Mouse (Mus musculus): ENCODE measurements at regions not wholly inside any gene's neighbourhood (a gene's known extent, or its start where the extent isn't known, plus 50 kb on each side); places are given as distances from the start of the nearest gene placed in this dataset.

- no peaks in the 10 kb centered on the region for H3K4me1 ChIP-seq (replicated peaks; ENCODE audit: control insufficient read depth, insufficient read depth, low read length)
- H3K27me3 ChIP-seq (replicated peaks; ENCODE audit: control insufficient read depth, insufficient read depth, low read length) = no peaks in the 10 kb centered on the region
- no peak for ATAC-seq
- H3K4me3 ChIP-seq (ENCODE audit: low read depth, low read length) = no peak overlapping the region
- no peaks in the 10 kb centered on the region for H3K36me3 ChIP-seq (ENCODE audit: control insufficient read depth, insufficient read depth)
- H3K4me2 ChIP-seq (replicated peaks; ENCODE audit: low read depth) = no peak overlapping the region
- no peak overlapping the region for H3K9ac ChIP-seq (ENCODE audit: low read depth, low read length)
- TF ChIP-seq CTCF (IDR thresholded peaks at IDR 0.05; ENCODE audit: low read depth) = no peak
- 58% methylated on average over 3 of the region's 3 CpGs for WGBS
- H3K27ac ChIP-seq (ENCODE audit: low read depth, low read length) = no peak overlapping the region
- no peaks in the 10 kb centered on the region for H3K9me3 ChIP-seq (ENCODE audit: control insufficient read depth)
Observed at GRCm38 (mm10) chr4:31743776-31744175, 220.1 kb upstream of the Map3k7 start.

GRCm38 (mm10) chr4:31744431-31744830, 219.5 kb upstream of the Map3k7 start:
- Histone ChIP-seq H3K9ac (ENCODE audit: low read depth, low read length) (no peak overlapping the region), H3K9me3 (ENCODE audit: control insufficient read depth) (no peaks in the 10 kb centered on the region), H3K27ac (ENCODE audit: low read depth, low read length) (no peak overlapping the region), H3K4me1 (replicated peaks; ENCODE audit: control insufficient read depth, insufficient read depth, low read length) (no peaks in the 10 kb centered on the region), H3K27me3 (replicated peaks; ENCODE audit: control insufficient read depth, insufficient read depth, low read length) (no peaks in the 10 kb centered on the region), H3K4me3 (ENCODE audit: low read depth, low read length) (no peak overlapping the region), H3K36me3 (ENCODE audit: control insufficient read depth, insufficient read depth) (no peaks in the 10 kb centered on the region), H3K4me2 (replicated peaks; ENCODE audit: low read depth) (no peak overlapping the region)
- no peak for TF ChIP-seq CTCF (IDR thresholded peaks at IDR 0.05; ENCODE audit: low read depth)
- no peak for ATAC-seq
- 73% methylated on average over 4 of the region's 4 CpGs for WGBS

GRCm38 (mm10) chr4:31753677-31754312, 210.1 kb upstream of the Map3k7 start:
- no peaks in the 10 kb centered on the region for H3K9me3 ChIP-seq (ENCODE audit: control insufficient read depth)
- H3K27ac ChIP-seq (ENCODE audit: low read depth, low read length) = no peak overlapping the region
- H3K9ac ChIP-seq (ENCODE audit: low read depth, low read length) = no peak overlapping the region
- WGBS = 89% methylated on average over 5 of the region's 5 CpGs
- no peak for ATAC-seq
- H3K4me3 ChIP-seq (ENCODE audit: low read depth, low read length) = no peak overlapping the region
- no peaks in the 10 kb centered on the region for H3K4me1 ChIP-seq (replicated peaks; ENCODE audit: control insufficient read depth, insufficient read depth, low read length)
- no peaks in the 10 kb centered on the region for H3K27me3 ChIP-seq (replicated peaks; ENCODE audit: control insufficient read depth, insufficient read depth, low read length)
- TF ChIP-seq CTCF (IDR thresholded peaks at IDR 0.05; ENCODE audit: low read depth) = no peak
- no peak overlapping the region for H3K4me2 ChIP-seq (replicated peaks; ENCODE audit: low read depth)
- no peaks in the 10 kb centered on the region for H3K36me3 ChIP-seq (ENCODE audit: control insufficient read depth, insufficient read depth)

- H3K4me1 ChIP-seq (replicated peaks; ENCODE audit: control insufficient read depth, insufficient read depth, low read length) = no peaks in the 10 kb centered on the region
- H3K4me3 ChIP-seq (ENCODE audit: low read depth, low read length) = no peak overlapping the region
- WGBS = 38% methylated on average over 1 of the region's 1 CpGs
- H3K9me3 ChIP-seq (ENCODE audit: control insufficient read depth) = no peaks in the 10 kb centered on the region
- no peak overlapping the region for H3K9ac ChIP-seq (ENCODE audit: low read depth, low read length)
- no peaks in the 10 kb centered on the region for H3K36me3 ChIP-seq (ENCODE audit: control insufficient read depth, insufficient read depth)
- no peaks in the 10 kb centered on the region for H3K27me3 ChIP-seq (replicated peaks; ENCODE audit: control insufficient read depth, insufficient read depth, low read length)
- TF ChIP-seq CTCF (IDR thresholded peaks at IDR 0.05; ENCODE audit: low read depth) = no peak
- ATAC-seq = no peak
- no peak overlapping the region for H3K4me2 ChIP-seq (replicated peaks; ENCODE audit: low read depth)
- H3K27ac ChIP-seq (ENCODE audit: low read depth, low read length) = no peak overlapping the region
Observed at GRCm38 (mm10) chr4:31757126-31757525, 206.8 kb upstream of the Map3k7 start.

GRCm38 (mm10) chr4:31760116-31760515, 203.8 kb upstream of the Map3k7 start:
- Histone ChIP-seq H3K27me3 (replicated peaks; ENCODE audit: control insufficient read depth, insufficient read depth, low read length) (no peaks in the 10 kb centered on the region), H3K36me3 (ENCODE audit: control insufficient read depth, insufficient read depth) (no peaks in the 10 kb centered on the region), H3K9ac (ENCODE audit: low read depth, low read length) (no peak overlapping the region), H3K4me3 (ENCODE audit: low read depth, low read length) (no peak overlapping the region), H3K4me2 (replicated peaks; ENCODE audit: low read depth) (no peak overlapping the region), H3K27ac (ENCODE audit: low read depth, low read length) (no peak overlapping the region), H3K9me3 (ENCODE audit: control insufficient read depth) (no peaks in the 10 kb centered on the region), H3K4me1 (replicated peaks; ENCODE audit: control insufficient read depth, insufficient read depth, low read length) (no peaks in the 10 kb centered on the region)
- ATAC-seq = no peak
- WGBS = 56% methylated on average over 4 of the region's 4 CpGs
- no peak for TF ChIP-seq CTCF (IDR thresholded peaks at IDR 0.05; ENCODE audit: low read depth)

GRCm38 (mm10) chr4:31762199-31762598, 201.7 kb upstream of the Map3k7 start:
- no peak overlapping the region for H3K9ac ChIP-seq (ENCODE audit: low read depth, low read length)
- H3K4me2 ChIP-seq (replicated peaks; ENCODE audit: low read depth) = no peak overlapping the region
- no peak overlapping the region for H3K4me3 ChIP-seq (ENCODE audit: low read depth, low read length)
- no peaks in the 10 kb centered on the region for H3K36me3 ChIP-seq (ENCODE audit: control insufficient read depth, insufficient read depth)
- H3K27ac ChIP-seq (ENCODE audit: low read depth, low read length) = no peak overlapping the region
- H3K4me1 ChIP-seq (replicated peaks; ENCODE audit: control insufficient read depth, insufficient read depth, low read length) = no peaks in the 10 kb centered on the region
- 73% methylated on average over 7 of the region's 7 CpGs for WGBS
- no peak for ATAC-seq
- TF ChIP-seq CTCF (IDR thresholded peaks at IDR 0.05; ENCODE audit: low read depth) = no peak
- no peaks in the 10 kb centered on the region for H3K9me3 ChIP-seq (ENCODE audit: control insufficient read depth)
- H3K27me3 ChIP-seq (replicated peaks; ENCODE audit: control insufficient read depth, insufficient read depth, low read length) = no peaks in the 10 kb centered on the region
